Mouse (Mus musculus) left cerebral cortex, adult 18-20 months (tissue): ENCODE results near the gene Asz1. TPM values are rescaled to one million over a fixed set of nuclear protein-coding genes. Genes with fewer than 3 reads are reported as not detected.

Source experiments
- DNase-seq, 2 experiments: peaks; one replicate each; pipeline ENCODE4 v3.0.0; 2021 to 2022; ENCODE audit warnings: low spot score in 2 of 2, mixed read lengths in 1 of 2
- total RNA-seq, 2 experiments: library from RNA; stranded (reverse); gene quantifications; 2 replicates each; pipeline ENCODE4 v1.2.3; 2021

Gene Asz1
- total RNA-seq, 2 experiments from 2014 or later = not detected

- no peak for DNase-seq
Measured at GRCm38 (mm10) chr6:18013346-18013745, 95.5 kb downstream of the Asz1 start.

- DNase-seq = no peak
Measured at GRCm38 (mm10) chr6:18007356-18007755, 101.5 kb downstream of the Asz1 start.

GRCm38 (mm10) chr6:18002065-18002464 lies 106.8 kb downstream of the Asz1 start:
- no peak for DNase-seq

Other genes with a start within 250 kb of the Asz1 start
- 1 to 10 TPM; 6.4 to 6.9 TPM for gene Wnt2, start 78.5 kb downstream of the Asz1 start, total RNA-seq
- under 1 TPM; 0.65 to 0.73 TPM for gene Cftr, start 61.6 kb upstream of the Asz1 start, total RNA-seq